Mouse (Mus musculus): ENCODE measurements around the gene Ccdc106. TPM values are rescaled to one million over a fixed set of nuclear protein-coding genes. Genes with fewer than 3 reads are reported as not detected.

Ccdc106 gene
- total RNA-seq, 4 experiments from 2014 or later, result 0.22 TPM; not detected in 3

Other genes with a start within 250 kb of the Ccdc106 start
- not detected for gene Fam71e2, start 249.3 kb upstream of the Ccdc106 start, total RNA-seq (2022)
- under 1 TPM in 1 of 4 experiments, not detected in 3; 0.19 TPM for gene Il11, start 237.7 kb upstream of the Ccdc106 start, total RNA-seq (2022)
- not detected for gene Tmem190, start 237.6 kb upstream of the Ccdc106 start, total RNA-seq (2022)
- gene Tmem238, start 230.9 kb upstream of the Ccdc106 start, total RNA-seq (2022), result 1 to 10 TPM; 2.2 to 5.5 (median 5.0) TPM
- gene Rpl28, start 227.7 kb upstream of the Ccdc106 start, total RNA-seq (2022), result 100 to 1,000 TPM; 453 to 560 (median 508) TPM
- 100 to 1,000 TPM in 1 of 4 experiments, 10 to 100 TPM in 3; 76.2 to 103 (median 88.7) TPM for gene Ube2s, start 208.0 kb upstream of the Ccdc106 start, total RNA-seq (2022)
- under 1 TPM in 3 of 4 experiments, not detected in 1; 0.09 to 0.56 (median 0.25) TPM for gene Shisa7, start 175.9 kb upstream of the Ccdc106 start, total RNA-seq (2022)
- gene Isoc2b, start 150.3 kb upstream of the Ccdc106 start, total RNA-seq (2022), result 1 to 10 TPM; 5.3 to 6.1 (median 6.0) TPM
- 10 to 100 TPM; 52.2 to 62.9 (median 54.4) TPM for gene Isoc2a, start 143.4 kb upstream of the Ccdc106 start, total RNA-seq (2022)
- gene Gm36210, start 114.0 kb upstream of the Ccdc106 start, total RNA-seq (2022), result under 1 TPM in 2 of 4 experiments, not detected in 2; 0.22 to 0.43 TPM
- gene Zfp628, start 105.3 kb upstream of the Ccdc106 start, total RNA-seq (2022), result 1 to 10 TPM; 6.4 to 8.4 (median 7.5) TPM
- 1 to 10 TPM; 4.7 to 6.7 (median 5.3) TPM for gene Nat14, start 98.5 kb upstream of the Ccdc106 start, total RNA-seq (2022)
- 1 to 10 TPM; 1.4 to 2.5 (median 1.9) TPM for gene Ssc5d, start 94.8 kb upstream of the Ccdc106 start, total RNA-seq (2022)
- 10 to 100 TPM; 27.3 to 40.6 (median 33.1) TPM for gene Sbk2, start 56.1 kb upstream of the Ccdc106 start, total RNA-seq (2022)
- gene Sbk3, start 49.4 kb upstream of the Ccdc106 start, total RNA-seq (2022), result 10 to 100 TPM; 28.3 to 70.4 (median 46.3) TPM
- 10 to 100 TPM in 3 of 4 experiments, 1 to 10 TPM in 1; 9.7 to 19.8 (median 11.8) TPM for gene Zfp579, start 24.4 kb upstream of the Ccdc106 start, total RNA-seq (2022)
- 10 to 100 TPM in 2 of 4 experiments, 1 to 10 TPM in 2; 7.2 to 12.1 (median 9.5) TPM for gene Zfp524, start 6.1 kb upstream of the Ccdc106 start, total RNA-seq (2022)
- gene Fiz1, start 5.9 kb upstream of the Ccdc106 start, total RNA-seq (2022), result 10 to 100 TPM; 15.2 to 25.9 (median 17.5) TPM
- not detected for gene Gm44973, start 5.1 kb upstream of the Ccdc106 start, total RNA-seq (2022)
- gene Zfp865, start 177 bp upstream of the Ccdc106 start, total RNA-seq (2022), result 10 to 100 TPM; 11.5 to 13.3 (median 12.8) TPM
- under 1 TPM in 1 of 4 experiments, not detected in 3; 0.37 TPM for gene 4632433K11Rik, start 13.6 kb downstream of the Ccdc106 start, total RNA-seq (2022)
- 1 to 10 TPM; 4.9 to 7.4 (median 6.0) TPM for gene Zfp784, start 17.9 kb downstream of the Ccdc106 start, total RNA-seq (2022)
- gene Zfp580, start 31.0 kb downstream of the Ccdc106 start, total RNA-seq (2022), result 1 to 10 TPM; 3.2 to 4.4 (median 4.0) TPM
- gene U2af2, start 41.6 kb downstream of the Ccdc106 start, total RNA-seq (2022), result 10 to 100 TPM; 61.7 to 69.8 (median 64.9) TPM
- gene Epn1, start 59.7 kb downstream of the Ccdc106 start, total RNA-seq (2022), result 100 to 1,000 TPM; 164 to 192 (median 185) TPM
- gene Rfpl4, start 96.4 kb downstream of the Ccdc106 start, total RNA-seq (2022), result not detected
- gene Rasl2-9, start 105.4 kb downstream of the Ccdc106 start, total RNA-seq (2022), result 1 to 10 TPM; 7.4 to 9.7 (median 8.9) TPM
- gene Vmn1r55, start 129.1 kb downstream of the Ccdc106 start, total RNA-seq (2022), result not detected
- not detected for gene Vmn1r56, start 176.2 kb downstream of the Ccdc106 start, total RNA-seq (2022)
- not detected for gene Vmn1r57, start 197.9 kb downstream of the Ccdc106 start, total RNA-seq (2022)

Measured in heart, adult 8-10 months (tissue).